Mouse (Mus musculus) limb, embryonic 13.5 days (tissue): ENCODE data around the gene Gpm6b. TPM values are rescaled to one million over a fixed set of nuclear protein-coding genes. Genes with fewer than 3 reads are reported as not detected.

Experiments used
- ATAC-seq: fragments of 200-750 bp; cut with Nextera tagmentation; 2 replicates; pipeline ENCODE4 v1.8.0; 2017; ENCODE audit warnings: low read depth, moderate number of reproducible peaks, moderate TSS enrichment; ENCODE audit not compliant: low FRiP score
- H3K27ac ChIP-seq: fragments of 300-500 bp; sonication (generic); 2 replicates; pipeline ENCODE4 v1.5.1; 2015; ENCODE audit warnings: inconsistent platforms, mild to moderate bottlenecking, moderate library complexity
- H3K27me3 ChIP-seq: fragments of 300-500 bp; sonication (generic); 2 replicates; pipeline ENCODE4 v1.6.1; 2015; ENCODE audit warnings: mild to moderate bottlenecking, inconsistent platforms
- H3K36me3 ChIP-seq: fragments of 300-500 bp; sonication (generic); 2 replicates; pipeline ENCODE4 v1.6.1; 2015; ENCODE audit warnings: inconsistent platforms, mild to moderate bottlenecking, moderate library complexity
- H3K4me1 ChIP-seq: fragments of 300-500 bp; sonication (generic); 2 replicates; pipeline ENCODE4 v1.6.1; 2015; ENCODE audit warnings: inconsistent platforms
- H3K4me2 ChIP-seq: fragments of 300-500 bp; sonication (generic); replicated peaks from 2 replicates; pipeline ENCODE4 v1.6.1; 2015; ENCODE audit warnings: inconsistent platforms, mild to moderate bottlenecking, moderate library complexity
- H3K4me3 ChIP-seq: fragments of 300-500 bp; sonication (generic); 2 replicates; pipeline ENCODE4 v1.5.1; 2015; ENCODE audit warnings: moderate library complexity, mild to moderate bottlenecking, inconsistent platforms
- H3K9ac ChIP-seq: fragments of 300-500 bp; sonication (generic); 2 replicates; pipeline ENCODE4 v1.6.1; 2015; ENCODE audit warnings: mild to moderate bottlenecking, inconsistent platforms
- H3K9me3 ChIP-seq: fragments of 300-500 bp; sonication (generic); 2 replicates; pipeline ENCODE4 v1.6.1; 2016; ENCODE audit warnings: inconsistent platforms
- WGBS: fragments of 180-500 bp; shearing (Covaris S2); methylation state at CpG from one replicate; pipeline ENCODE4 v1.1.7; 2015; 5-methylcytosine and 5-hydroxymethylcytosine counted together
- polyA plus RNA-seq: library from polyadenylated mRNA; unstranded; fragments of >200 nt; fragmentation: Nextera tagmentation; extraction: Ambion mirVana; gene quantifications from 2 replicates; pipeline ENCODE4 v1.2.1, GENCODE M21; 2015

Gene Gpm6b
- polyA plus RNA-seq, 1 experiment from 2014 or later, result 23.4 TPM

GRCm38 (mm10) chrX:166239520-166239919 is 809 bp downstream of the Gpm6b start:
- Histone ChIP-seq H3K4me3 (peak overlapping the region; percentile 52), H3K4me1 (0 out of 2 replicates have a peak, but pooled peaks cover 8% of the 10 kb centered on the region), H3K27me3 (peaks cover 46% of the 10 kb centered on the region), H3K9me3 (no peaks in the 10 kb centered on the region), H3K27ac (no peak overlapping the region), H3K9ac (peak overlapping the region; percentile 66), H3K36me3 (no peaks in the 10 kb centered on the region), H3K4me2 (peak overlapping the region; percentile 84)
- ATAC-seq, result no peak; the same call in 1 of the 2 replicates
- WGBS, result 23% methylated on average over 13 of the region's 13 CpGs

GRCm38 (mm10) chrX:166240751-166241150 is 2.0 kb downstream of the Gpm6b start:
- H3K4me2 ChIP-seq, result no peak overlapping the region
- no peak overlapping the region for H3K4me3 ChIP-seq
- 73% methylated on average over 7 of the region's 7 CpGs for WGBS

GRCm38 (mm10) chrX:166243261-166243885 is 4.7 kb downstream of the Gpm6b start:
- H3K9ac ChIP-seq, result no peak overlapping the region
- 58% methylated on average over 4 of the region's 4 CpGs for WGBS
- H3K9me3 ChIP-seq, result no peaks in the 10 kb centered on the region
- no peaks in the 10 kb centered on the region for H3K4me1 ChIP-seq
- no peak overlapping the region for H3K27ac ChIP-seq
- H3K27me3 ChIP-seq, result peaks cover 43% of the 10 kb centered on the region
- H3K4me3 ChIP-seq, result no peak overlapping the region
- H3K36me3 ChIP-seq, result no peaks in the 10 kb centered on the region
- H3K4me2 ChIP-seq, result no peak overlapping the region
- ATAC-seq, result no peak

More at GRCm38 (mm10) chrX:166240751-166241150, 2.0 kb downstream of the Gpm6b start:
- no peak for ATAC-seq
- Histone ChIP-seq H3K27me3 (peaks cover 46% of the 10 kb centered on the region), H3K36me3 (no peaks in the 10 kb centered on the region), H3K9me3 (no peaks in the 10 kb centered on the region), H3K9ac (no peak overlapping the region), H3K4me1 (0 out of 2 replicates have a peak, but pooled peaks cover 8% of the 10 kb centered on the region), H3K27ac (no peak overlapping the region)

GRCm38 (mm10) chrX:166271489-166271888 is 32.8 kb downstream of the Gpm6b start:
- Histone ChIP-seq H3K4me3 (no peak overlapping the region), H3K36me3 (no peaks in the 10 kb centered on the region), H3K27me3 (peaks cover 6% of the 10 kb centered on the region; the same call in 1 of the 2 replicates), H3K9me3 (no peaks in the 10 kb centered on the region), H3K4me2 (peak overlapping the region; percentile 32; the same call in 1 of the 2 replicates), H3K9ac (no peak overlapping the region), H3K4me1 (peaks cover 14% of the 10 kb centered on the region), H3K27ac (peak overlapping the region; percentile 83)
- ATAC-seq, result peak; percentile 85
- 41% methylated on average over 1 of the region's 1 CpGs for WGBS

- Histone ChIP-seq H3K9ac (no peak overlapping the region), H3K36me3 (no peaks in the 10 kb centered on the region), H3K4me2 (no peak overlapping the region), H3K4me3 (no peak overlapping the region), H3K4me1 (peaks cover 14% of the 10 kb centered on the region), H3K27me3 (peaks cover 6% of the 10 kb centered on the region; the same call in 1 of the 2 replicates), H3K9me3 (no peaks in the 10 kb centered on the region), H3K27ac (no peak overlapping the region)
- 70% methylated on average over 6 of the region's 6 CpGs for WGBS
- no peak for ATAC-seq
These were observed 33.9 kb downstream of the Gpm6b start for GRCm38 (mm10) chrX:166272646-166273045.

- no peaks in the 10 kb centered on the region for H3K4me1 ChIP-seq
- no peak overlapping the region for H3K27ac ChIP-seq
- 96% methylated on average over 1 of the region's 1 CpGs for WGBS
- peaks cover 20% of the 10 kb centered on the region; the same call in 1 of the 2 replicates for H3K27me3 ChIP-seq
- no peak overlapping the region for H3K4me3 ChIP-seq
- H3K4me2 ChIP-seq, result no peak overlapping the region
- ATAC-seq, result no peak
- no peaks in the 10 kb centered on the region for H3K9me3 ChIP-seq
- no peak overlapping the region for H3K9ac ChIP-seq
- H3K36me3 ChIP-seq, result no peaks in the 10 kb centered on the region
These were observed 41.1 kb downstream of the Gpm6b start for GRCm38 (mm10) chrX:166279861-166280260.

- no peak for ATAC-seq
- H3K27me3 ChIP-seq, result peaks cover 38% of the 10 kb centered on the region
These were observed 48.2 kb downstream of the Gpm6b start for GRCm38 (mm10) chrX:166286760-166287483.

GRCm38 (mm10) chrX:166291266-166291665 is 52.6 kb downstream of the Gpm6b start:
- H3K27ac ChIP-seq, result no peak overlapping the region
- no peak overlapping the region for H3K4me2 ChIP-seq
- no peak for ATAC-seq
- no peaks in the 10 kb centered on the region for H3K36me3 ChIP-seq
- 0 out of 2 replicates have a peak, but pooled peaks cover 9% of the 10 kb centered on the region for H3K4me1 ChIP-seq
- peaks cover 25% of the 10 kb centered on the region for H3K27me3 ChIP-seq
- H3K4me3 ChIP-seq, result no peak overlapping the region
- H3K9ac ChIP-seq, result no peak overlapping the region
- 65% methylated on average over 3 of the region's 3 CpGs for WGBS
- H3K9me3 ChIP-seq, result no peaks in the 10 kb centered on the region

More at GRCm38 (mm10) chrX:166286760-166287483, 48.2 kb downstream of the Gpm6b start:
- H3K9me3 ChIP-seq, result no peaks in the 10 kb centered on the region
- H3K4me1 ChIP-seq, result 0 out of 2 replicates have a peak, but pooled peaks cover 9% of the 10 kb centered on the region
- H3K4me2 ChIP-seq, result no peak overlapping the region
- H3K9ac ChIP-seq, result no peak overlapping the region
- H3K27ac ChIP-seq, result peak overlapping the region; percentile 58; the same call in 1 of the 2 replicates
- H3K36me3 ChIP-seq, result no peaks in the 10 kb centered on the region
- 54% methylated on average over 9 of the region's 9 CpGs for WGBS
- no peak overlapping the region for H3K4me3 ChIP-seq

- no peaks in the 10 kb centered on the region for H3K9me3 ChIP-seq
- H3K27ac ChIP-seq, result no peak overlapping the region
- H3K4me2 ChIP-seq, result no peak overlapping the region
- no peak overlapping the region for H3K9ac ChIP-seq
- no peaks in the 10 kb centered on the region for H3K36me3 ChIP-seq
- 79% methylated on average over 3 of the region's 3 CpGs for WGBS
- ATAC-seq, result no peak
- no peaks in the 10 kb centered on the region for H3K4me1 ChIP-seq
- no peak overlapping the region for H3K4me3 ChIP-seq
- peaks cover 15% of the 10 kb centered on the region for H3K27me3 ChIP-seq
These were observed 54.8 kb downstream of the Gpm6b start for GRCm38 (mm10) chrX:166293465-166293864.

GRCm38 (mm10) chrX:166302791-166303190 is 64.1 kb downstream of the Gpm6b start:
- 67% methylated on average over 2 of the region's 2 CpGs for WGBS
- Histone ChIP-seq H3K4me2 (no peak overlapping the region), H3K4me3 (no peak overlapping the region), H3K4me1 (no peaks in the 10 kb centered on the region), H3K36me3 (no peaks in the 10 kb centered on the region), H3K9me3 (no peaks in the 10 kb centered on the region), H3K9ac (no peak overlapping the region), H3K27me3 (peaks cover 28% of the 10 kb centered on the region), H3K27ac (no peak overlapping the region)
- ATAC-seq, result no peak

- no peaks in the 10 kb centered on the region for H3K36me3 ChIP-seq
- no peak overlapping the region for H3K4me3 ChIP-seq
- no peak overlapping the region for H3K27ac ChIP-seq
- 81% methylated on average over 2 of the region's 2 CpGs for WGBS
- H3K4me2 ChIP-seq, result no peak overlapping the region
- H3K4me1 ChIP-seq, result no peaks in the 10 kb centered on the region
- no peak for ATAC-seq
- no peaks in the 10 kb centered on the region for H3K9me3 ChIP-seq
- H3K9ac ChIP-seq, result no peak overlapping the region
- H3K27me3 ChIP-seq, result peaks cover 28% of the 10 kb centered on the region
These were observed 65.6 kb downstream of the Gpm6b start for GRCm38 (mm10) chrX:166304355-166304754.

GRCm38 (mm10) chrX:166307437-166308222 is 68.9 kb downstream of the Gpm6b start:
- ATAC-seq, result no peak
- no peaks in the 10 kb centered on the region for H3K4me1 ChIP-seq
- H3K36me3 ChIP-seq, result no peaks in the 10 kb centered on the region
- peaks cover 13% of the 10 kb centered on the region; the same call in 1 of the 2 replicates for H3K27me3 ChIP-seq
- H3K4me3 ChIP-seq, result no peak overlapping the region
- no peak overlapping the region for H3K27ac ChIP-seq
- H3K9me3 ChIP-seq, result no peaks in the 10 kb centered on the region
- no peak overlapping the region for H3K9ac ChIP-seq
- H3K4me2 ChIP-seq, result no peak overlapping the region
- 83% methylated on average over 7 of the region's 7 CpGs for WGBS
